Mouse (Mus musculus): ENCODE data around the gene Dtx1.

The Dtx1 gene

DNA sequence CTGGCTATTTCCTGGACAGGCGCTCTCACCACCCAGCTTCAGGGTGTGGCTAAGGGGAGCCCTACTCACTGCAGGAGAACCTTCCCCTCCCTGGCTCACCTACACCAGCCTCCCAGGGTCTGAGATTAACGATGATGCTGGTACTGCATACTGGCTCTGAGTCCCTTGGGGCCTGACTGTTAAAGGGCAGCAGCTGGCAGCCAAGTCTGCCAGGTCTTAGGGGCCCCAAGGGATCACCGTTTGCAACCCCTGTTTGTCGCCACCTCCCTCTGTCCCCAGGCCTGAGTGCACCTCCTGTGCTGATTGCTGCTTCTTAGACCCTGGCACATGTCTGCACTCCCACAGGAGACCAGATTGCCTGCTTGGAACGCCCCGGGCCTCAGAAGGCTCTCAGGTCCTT, 7.3 kb downstream of the Dtx1 start:
- DNase-seq (ENCODE audit: low read depth, low spot score), result no peak

DNA sequence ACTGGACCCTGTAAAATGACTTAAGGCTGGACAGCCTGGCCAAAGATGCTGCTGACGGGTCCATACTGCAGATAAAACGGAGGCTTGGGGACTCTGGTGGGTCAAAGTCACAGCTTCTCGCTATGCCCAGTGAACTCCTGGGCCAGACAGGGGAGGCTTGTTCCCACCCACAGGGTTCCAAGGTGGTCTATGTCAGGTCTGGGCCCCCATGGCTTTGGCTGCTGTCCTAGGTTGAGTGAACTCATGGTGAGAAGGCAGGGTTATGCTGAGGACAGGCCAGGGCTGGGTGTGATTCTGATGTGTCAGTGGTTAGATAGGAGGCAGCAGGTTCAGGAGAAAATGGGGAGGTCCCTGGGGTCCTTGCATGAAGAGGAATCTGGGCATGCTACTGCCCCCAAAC, 8.1 kb downstream of the Dtx1 start:
- no peak for DNase-seq (ENCODE audit: low read depth, low spot score)

DNA sequence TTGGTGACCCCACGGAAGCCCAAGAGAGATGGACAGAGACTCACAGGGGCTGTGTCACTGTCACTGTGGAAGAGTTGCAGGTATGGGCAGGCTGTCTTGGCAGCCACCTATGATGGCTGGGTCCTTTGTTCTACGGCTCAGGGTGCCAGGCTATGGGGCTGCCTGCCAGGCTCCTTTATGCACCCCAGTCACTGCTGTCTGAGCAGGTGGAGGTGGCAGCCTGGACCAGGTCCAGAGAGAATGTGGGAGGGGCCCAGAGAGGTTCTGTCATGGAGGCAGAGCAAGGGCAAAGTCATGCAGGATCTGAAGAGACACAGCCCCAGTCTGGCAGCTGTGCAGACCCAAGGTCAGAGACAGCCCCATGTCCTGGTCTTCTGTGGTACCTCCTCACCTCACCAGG, 8.8 kb downstream of the Dtx1 start:
- no peak for DNase-seq (ENCODE audit: low read depth, low spot score)

DNA sequence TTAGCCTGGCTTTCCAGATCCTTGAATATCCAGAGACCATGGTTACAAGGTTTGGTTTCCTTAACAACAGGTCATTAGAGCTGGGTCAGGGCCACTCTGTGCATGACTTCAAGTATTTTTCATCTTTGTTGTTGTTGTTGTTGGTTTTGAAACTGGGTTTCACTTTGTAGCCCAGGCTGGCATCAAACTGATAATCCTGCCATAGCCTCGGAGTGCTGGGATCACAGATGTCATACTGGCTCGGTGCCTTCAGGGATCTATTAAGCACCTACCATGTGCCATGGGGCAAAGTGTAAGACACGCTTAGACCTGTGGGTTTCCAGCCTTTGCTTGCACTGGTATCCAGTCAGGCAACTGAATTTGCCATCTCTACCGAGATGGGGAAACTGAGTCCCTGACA, 9.3 kb downstream of the Dtx1 start:
- DNase-seq (ENCODE audit: low read depth, low spot score), result no peak

DNA sequence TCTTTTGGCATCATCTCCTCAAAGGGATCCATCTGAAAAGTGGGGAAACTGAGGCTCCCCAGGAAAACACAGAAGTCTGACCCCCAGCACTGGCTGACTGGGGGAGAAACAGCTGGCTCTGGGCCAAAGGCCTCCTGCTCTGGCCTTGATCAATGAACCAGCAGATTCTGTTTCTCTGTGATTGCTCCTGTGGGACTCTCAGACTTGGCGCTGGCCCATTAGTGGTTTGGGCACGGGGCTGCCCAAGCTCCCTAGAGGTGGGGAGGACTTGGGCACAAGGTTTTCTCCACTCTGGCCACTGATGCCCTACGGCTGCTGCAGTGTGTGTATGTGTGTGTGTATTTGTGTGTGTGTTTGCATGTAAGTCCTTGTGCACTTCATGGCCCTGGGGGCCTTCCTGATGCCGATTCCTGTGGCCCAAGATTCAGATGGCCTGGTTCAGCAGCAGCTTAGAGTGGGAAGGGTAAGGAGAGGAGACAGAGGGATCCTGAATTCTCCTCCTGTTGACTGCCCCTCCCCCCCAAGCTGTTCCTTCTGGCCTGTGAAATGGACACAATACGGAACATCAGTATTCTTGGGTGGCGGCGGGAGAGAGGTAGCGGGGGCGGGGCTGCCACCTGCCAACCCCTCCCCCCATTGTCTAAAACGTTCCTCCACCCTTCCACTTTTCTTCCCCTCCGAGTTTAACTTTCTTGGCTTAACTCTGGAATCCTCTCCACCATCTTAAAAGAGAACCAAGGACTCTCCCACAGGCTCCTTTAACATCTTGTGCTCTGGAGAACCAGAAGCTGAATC, 10.5 kb downstream of the Dtx1 start:
- DNase-seq (ENCODE audit: low read depth, low spot score), result peak; percentile 60

DNA sequence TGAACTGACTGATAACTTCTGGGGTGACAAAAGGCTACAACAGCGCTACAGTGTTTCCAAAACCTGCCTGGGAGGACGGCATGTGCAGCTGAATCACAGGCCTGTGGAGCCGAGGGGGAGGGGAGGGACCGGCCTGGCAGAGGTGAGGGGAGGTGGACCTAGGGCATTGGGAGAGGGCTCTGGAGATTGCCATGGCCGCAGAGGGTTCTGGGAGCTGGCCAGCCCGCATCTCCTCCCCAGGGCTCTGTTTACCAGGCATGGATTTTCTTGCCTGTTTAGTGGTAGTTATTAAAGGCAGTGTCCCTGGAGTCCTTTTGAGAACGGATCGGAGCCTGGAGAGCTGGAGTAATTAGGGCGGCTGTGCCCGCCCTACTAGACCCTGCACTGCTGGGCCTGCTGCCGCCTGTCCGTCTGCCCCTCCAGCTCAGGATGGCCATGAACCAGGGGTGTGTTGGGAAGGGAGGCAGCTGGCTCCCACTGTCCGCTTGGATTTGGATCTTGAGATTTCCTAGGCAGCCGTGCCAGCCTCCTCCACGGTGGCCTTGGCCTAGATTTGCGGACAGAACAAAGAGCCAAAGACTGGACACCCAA, 12.8 kb downstream of the Dtx1 start:
- DNase-seq (ENCODE audit: low read depth, low spot score), result no peak

DNA sequence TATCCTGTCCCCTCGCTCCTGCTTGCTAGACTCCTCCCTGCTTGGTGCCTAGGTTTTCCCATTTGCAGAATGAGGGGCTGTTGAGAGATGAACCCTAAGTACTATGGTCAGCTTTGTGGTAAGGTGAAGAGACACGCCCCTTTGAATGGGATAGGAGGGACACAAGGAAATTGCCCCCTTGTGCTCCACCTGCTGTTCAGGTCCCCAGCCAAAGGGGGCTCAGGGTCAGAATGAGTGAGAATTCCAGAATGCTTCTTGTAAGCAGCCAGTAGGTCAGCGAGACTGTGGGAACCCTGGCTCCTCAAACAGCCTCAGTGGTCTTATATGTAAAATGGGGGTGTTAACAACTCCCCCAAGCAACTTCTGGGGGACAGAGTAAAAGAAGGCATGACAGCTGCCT, 13.5 kb downstream of the Dtx1 start:
- DNase-seq (ENCODE audit: low read depth, low spot score), result peak; percentile 60

DNA sequence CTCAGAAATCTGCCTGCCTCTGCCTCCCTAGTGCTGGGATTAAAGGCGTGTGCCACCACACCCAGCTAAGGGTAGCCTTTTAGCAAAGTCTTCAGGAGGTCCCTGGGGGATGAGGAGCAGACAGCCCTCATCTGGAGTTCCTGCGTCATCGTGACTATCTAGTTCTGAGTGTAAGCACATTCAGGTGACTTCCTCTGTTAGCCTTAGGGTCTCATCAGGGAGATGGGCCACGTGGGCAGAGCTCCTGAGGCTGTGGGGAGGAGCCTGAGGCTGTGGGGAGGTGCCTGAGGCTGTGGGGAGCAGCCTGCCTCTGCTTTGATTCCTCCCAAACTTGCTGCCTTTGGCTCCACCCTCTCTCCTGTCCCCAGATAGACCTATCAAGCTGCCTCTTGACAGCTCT, 14.9 kb downstream of the Dtx1 start:
- peak; percentile 93 for DNase-seq (ENCODE audit: low read depth, low spot score)

DNA sequence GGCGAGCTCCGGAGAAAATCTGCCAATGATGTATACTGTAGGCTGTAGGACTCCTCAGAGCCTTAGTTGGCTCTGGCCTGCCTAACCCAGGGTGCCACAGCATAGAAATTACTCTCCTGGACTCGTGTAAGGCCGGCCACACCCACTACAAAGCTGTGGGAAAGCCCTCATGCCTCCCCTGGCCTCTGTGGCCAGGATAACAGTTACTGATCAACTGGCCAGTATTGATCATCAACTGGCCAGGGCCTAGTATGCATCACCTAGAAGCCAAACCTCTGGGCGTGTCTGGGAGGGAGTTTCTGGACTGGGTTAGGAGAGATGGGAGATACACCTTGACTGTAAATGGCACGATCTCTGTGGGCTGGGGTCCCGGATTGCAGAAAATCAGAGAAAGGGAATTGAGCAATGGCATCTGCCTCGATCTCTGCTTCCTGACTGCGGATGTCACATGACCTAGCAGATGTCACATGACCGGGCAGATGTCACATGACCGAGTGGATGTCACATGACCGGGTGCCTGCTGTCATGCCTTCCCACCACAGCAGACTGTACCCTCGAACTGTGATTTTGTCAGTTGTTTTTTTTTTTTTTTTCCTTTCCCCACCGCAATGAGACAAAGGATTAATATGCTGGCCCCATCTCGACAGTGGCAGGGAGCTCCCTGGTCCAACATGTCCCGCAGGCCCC, 15.5 kb downstream of the Dtx1 start:
- DNase-seq (ENCODE audit: low read depth, low spot score), result peak; percentile 85

DNA sequence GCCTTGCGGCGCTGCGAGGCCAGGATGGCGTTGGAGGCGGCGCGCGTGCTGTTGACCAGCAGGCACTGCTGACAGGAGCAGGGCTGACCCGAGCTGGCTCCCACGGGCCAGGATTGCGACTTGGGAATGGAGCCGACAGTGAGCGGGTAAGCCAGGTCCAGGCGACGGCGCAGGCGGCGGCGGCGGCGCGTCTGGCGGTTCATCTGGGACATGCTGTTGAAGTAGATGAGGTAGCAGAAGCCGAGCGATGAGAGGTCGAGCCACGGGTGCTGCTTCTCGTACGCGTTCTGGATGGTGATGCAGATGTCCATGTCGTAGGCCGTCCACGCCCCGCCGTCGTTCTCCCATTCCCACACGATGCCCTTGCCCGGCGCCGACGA, 17.0 kb downstream of the Dtx1 start:
- DNase-seq (ENCODE audit: low read depth, low spot score), result peak; percentile 38

DNA sequence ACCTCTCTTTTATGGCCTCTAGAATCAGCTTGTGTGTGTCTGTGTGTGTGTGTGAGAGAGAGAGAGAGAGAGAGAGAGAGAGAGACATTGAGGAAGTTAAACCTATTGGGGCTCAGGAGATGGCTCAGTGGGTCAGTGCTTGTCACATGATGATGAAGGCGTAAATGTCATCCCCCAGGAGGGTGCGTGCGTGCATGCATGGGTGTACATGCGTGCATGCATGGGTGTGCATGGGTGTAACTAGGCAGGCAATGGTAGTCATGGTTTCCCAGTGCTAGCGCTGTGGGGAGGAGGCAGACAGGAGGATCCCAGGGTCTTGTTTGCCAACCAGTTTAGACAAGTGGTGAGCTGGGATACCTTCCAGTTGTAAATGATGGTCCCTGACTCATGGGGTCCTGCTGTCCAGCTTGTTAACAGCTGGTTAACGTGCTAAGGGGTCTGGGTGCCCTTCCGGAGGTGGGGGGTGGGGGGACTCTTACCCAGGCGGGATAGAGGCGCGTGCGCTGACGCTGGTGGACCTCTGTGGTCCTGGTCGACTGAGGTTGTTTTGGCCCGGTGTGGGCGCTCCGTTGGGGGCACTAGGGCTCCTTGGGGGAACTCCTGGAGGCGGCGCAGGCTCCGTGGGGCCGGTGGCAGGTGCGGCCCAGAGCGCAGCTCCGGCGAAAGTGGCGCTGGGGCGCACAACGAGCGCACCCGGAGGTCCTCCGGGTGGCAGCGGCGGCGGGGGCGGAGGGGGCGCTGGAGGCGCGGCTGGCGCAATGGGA, 17.6 kb downstream of the Dtx1 start:
- peak; percentile 33 for DNase-seq (ENCODE audit: low read depth, low spot score)

DNA sequence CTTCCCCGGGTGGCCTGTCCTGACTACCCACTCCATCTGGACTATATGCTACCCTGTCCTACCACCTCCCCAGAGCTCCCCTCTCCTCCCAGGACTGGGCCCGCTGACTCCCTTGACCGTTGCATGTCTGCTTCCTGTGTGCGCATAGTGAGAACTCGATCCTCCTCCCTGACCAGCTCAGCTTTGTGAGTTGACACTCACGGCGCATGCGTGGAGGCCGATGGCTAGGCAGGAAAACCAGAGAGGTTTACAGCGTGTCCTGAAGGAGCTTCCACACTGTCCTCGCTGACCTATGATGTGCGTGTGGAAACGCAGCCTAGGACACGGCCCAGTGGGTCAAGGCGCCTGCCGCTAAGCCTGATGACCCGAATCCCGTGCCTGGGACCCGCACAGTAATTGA, 19.7 kb downstream of the Dtx1 start:
- DNase-seq (ENCODE audit: low read depth, low spot score), result peak; percentile 67

DNA sequence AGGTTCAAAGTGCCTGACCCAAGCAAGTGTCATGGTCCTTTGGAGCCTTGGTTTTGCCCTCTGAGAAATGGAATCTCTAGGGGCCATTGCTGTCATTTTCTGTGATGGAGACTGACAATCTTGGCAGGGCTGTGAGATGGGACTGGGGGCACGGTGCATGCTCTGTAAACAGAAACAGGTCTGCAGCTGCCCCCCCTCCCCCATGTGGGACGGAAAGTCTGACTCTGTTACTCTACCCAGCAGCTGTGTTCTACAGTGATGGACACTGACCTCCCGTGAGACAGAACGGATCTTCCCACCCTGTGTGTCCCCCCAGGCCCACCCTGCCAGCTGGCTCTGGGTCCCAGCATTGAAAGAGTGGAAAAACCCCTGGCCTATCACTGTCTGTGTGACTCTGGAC, 21.3 kb downstream of the Dtx1 start:
- no peak for DNase-seq (ENCODE audit: low read depth, low spot score)

DNA sequence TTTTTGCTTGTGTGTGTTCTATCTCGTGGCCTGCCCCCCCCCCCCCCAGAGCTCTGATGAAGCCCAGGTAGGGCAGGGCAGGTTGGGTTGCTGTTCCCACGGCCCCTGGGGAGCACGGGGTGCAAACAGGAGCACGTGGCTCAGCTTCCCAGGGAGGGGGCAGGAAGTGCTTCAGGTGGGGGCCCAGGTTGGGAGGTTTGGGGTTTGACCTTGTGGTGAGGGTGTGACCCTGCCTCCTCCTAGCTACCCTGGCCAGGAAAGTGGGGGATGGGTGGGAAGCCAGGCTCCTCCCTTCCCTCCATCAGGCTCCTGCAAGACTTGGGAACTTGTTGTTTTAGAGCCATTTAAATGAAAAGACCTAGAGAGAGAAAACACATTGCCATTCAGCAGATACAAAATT, 23.3 kb downstream of the Dtx1 start:
- peak; percentile 75 for DNase-seq (ENCODE audit: low read depth, low spot score)

DNA sequence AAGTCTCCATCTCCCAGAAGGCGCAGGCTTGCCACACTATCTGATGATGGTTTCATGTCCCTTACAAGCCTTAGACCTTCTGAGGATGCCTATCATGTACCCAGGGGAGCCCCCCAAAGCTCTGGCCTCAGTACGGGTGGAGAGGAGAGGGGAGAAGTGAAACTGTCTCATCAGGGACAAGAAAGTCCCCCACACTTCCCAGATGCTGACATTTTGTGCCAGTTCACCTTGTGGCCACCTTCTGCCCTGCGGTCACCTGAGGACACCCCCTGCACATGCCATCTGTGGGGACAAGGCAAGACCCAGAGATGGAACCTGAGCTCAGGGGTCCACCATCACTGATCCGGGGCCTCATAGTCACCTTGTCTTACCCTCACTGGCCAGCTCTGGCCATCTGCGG, 23.8 kb downstream of the Dtx1 start:
- no peak for DNase-seq (ENCODE audit: low read depth, low spot score)

DNA sequence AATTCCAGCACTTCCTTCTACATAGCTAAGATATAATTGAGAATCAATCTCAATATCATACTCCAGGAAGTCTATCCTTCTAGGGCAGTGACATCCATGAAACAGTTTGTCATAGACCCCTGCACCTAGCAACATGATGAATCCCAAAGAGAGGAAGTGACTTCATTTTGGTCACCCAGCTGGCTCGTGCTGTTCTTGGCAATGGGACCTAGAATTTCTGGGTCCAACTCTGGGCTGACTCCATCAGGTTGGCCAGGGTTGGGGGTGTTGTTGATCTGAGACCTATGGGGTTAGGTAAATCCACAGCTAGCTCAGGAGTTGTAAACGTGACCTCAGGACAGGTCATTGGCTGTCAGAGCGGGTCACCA, 24.3 kb downstream of the Dtx1 start:
- no peak for DNase-seq (ENCODE audit: low read depth, low spot score)

DNA sequence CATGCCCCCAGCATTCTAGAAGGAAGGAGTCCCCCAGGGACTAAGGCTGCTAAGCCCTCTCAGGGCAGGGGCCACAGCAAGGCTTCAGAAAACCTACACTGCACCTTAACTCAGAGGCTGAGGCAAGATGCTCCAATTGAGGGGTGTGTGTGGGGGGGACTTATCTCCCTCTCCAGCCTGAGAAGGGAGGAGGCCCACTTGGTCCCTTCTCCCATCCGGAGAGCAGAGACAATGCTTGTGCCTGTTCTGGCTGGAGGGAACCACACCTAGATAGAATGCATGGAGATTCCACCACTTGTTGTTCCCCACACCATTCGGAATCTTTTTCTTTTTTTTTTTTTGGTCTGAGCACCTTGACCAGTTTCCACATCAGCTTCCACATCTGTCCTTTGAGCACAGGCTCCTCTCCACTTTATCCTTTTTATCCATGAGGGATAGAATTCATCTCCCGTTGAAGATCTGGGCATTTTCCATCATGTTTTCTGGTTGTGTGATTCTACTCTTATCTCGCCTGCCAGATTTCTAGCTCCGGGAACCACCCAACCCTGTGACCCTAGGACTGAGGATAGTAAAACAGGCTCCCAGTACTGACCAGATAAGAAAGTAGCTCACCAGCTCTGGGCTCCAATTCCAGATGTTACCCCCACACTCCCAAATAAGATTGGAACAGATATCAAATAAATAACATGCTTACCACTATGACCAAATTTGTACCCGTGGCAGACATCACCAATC, 24.8 kb downstream of the Dtx1 start:
- no peak for DNase-seq (ENCODE audit: low read depth, low spot score)

DNA sequence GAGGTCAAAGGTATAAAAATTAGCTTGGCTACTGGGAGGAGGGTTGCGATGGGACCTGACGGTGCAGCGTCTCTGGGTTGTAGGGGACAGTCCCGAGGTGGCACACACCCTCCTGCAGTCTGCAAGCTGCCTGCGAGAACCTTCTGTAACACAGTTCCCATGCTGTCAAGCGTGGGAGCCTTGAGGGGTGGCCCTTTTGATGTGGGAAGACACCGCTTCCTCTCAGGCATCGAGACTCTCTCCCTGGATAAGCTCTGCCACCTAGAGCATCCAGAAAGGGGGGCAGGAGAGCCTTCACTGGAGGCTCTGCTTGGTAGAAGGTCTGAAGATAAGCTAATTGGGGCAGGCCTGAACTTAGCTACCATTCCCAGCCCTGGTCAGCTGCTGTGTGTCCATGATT, 26.0 kb downstream of the Dtx1 start:
- no peak for DNase-seq (ENCODE audit: low read depth, low spot score)

DNA sequence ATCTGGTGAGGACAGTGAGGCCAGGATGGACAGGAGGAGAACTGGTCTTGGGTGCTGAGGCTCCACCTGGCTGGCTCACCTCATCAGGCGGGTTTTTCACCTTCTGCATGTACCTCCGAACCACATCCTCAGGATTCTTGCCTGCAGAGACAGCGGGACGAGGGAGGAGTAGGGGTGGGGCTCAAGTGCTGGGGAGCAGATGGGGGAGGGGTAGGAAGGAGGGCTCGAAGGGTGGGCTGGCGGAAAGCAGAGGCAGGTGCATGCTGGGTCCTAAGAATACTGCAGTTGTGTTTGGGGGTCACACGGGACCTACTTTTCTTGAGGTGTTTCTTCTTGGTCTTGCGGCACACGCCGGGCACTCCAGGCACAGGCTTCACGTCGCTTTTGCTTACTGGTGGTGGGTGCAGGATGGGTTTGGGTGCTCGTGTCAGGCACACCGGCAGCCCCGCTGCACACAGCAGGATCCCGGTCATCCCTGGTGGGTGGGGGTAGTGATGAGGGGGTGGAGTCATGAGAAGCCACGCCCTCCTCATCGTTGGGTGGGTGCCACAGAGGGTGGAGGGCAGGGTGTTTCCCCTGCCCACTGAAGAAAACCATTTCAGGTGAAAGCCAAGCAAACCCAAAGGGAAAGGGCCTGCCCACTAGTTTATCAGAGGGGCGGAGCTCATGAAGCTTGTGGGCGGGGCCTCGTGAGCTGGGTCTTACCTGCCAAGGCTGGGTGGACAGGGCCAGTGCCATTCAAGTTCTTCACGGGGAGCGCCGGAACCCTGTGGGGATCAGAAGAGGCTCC, 28.6 kb downstream of the Dtx1 start:
- peak; percentile 83 for DNase-seq (ENCODE audit: low read depth, low spot score)

DNA sequence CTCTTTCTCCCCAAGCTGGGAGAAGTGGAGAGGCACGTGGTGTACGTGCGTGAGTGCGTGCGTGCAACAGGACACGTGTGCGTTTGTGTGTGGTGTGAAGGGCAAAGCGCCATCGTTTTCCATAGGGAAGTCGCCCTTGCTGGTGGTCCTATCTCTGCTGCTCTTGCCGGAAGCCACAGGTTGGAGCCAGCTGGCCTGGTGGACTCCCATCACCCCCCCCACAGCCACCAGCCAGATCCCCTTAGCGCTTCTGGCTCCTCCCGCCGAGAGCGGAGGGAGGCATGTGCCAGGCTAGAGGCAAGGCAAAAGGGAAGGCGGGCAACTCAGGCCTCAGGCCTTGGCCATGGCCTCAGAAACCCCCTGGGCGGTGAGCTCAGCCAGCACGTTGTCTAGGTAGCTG, 30.8 kb downstream of the Dtx1 start:
- peak; percentile 36 for DNase-seq (ENCODE audit: low read depth, low spot score)
